Mouse (Mus musculus) spleen, postnatal 14 days (tissue): ENCODE results near the gene Ppm1h.

Source experiments
- DNase-seq, 2 experiments: peaks; one replicate each; pipeline ENCODE4 v3.0.0; 2021 to 2022; ENCODE audit warnings: low spot score in 2 of 2

Ppm1h gene

GRCm38 (mm10) chr10:122966421-122966820 lies 287.9 kb downstream of the Ppm1h start:
- DNase-seq = no peak

- no peak for DNase-seq
Measured at GRCm38 (mm10) chr10:122970188-122970587, 291.6 kb downstream of the Ppm1h start.

- DNase-seq = no peak
Measured at GRCm38 (mm10) chr10:122973241-122973640, 294.7 kb downstream of the Ppm1h start.

GRCm38 (mm10) chr10:122976038-122976437 lies 297.5 kb downstream of the Ppm1h start:
- no peak for DNase-seq

- DNase-seq = no peak
Measured at GRCm38 (mm10) chr10:122979356-122979755, 300.8 kb downstream of the Ppm1h start.

- no peak for DNase-seq
Measured at GRCm38 (mm10) chr10:122980123-122980522, 301.6 kb downstream of the Ppm1h start.

GRCm38 (mm10) chr10:122982909-122983578 lies 304.5 kb downstream of the Ppm1h start:
- DNase-seq = no peak

GRCm38 (mm10) chr10:122983579-122984530 lies 305.3 kb downstream of the Ppm1h start:
- DNase-seq = no peak

- DNase-seq = no peak
Measured at GRCm38 (mm10) chr10:122984531-122985251, 306.1 kb downstream of the Ppm1h start.

- peak; percentile 40 to 59 for DNase-seq
Measured at GRCm38 (mm10) chr10:122985252-122985514, 306.6 kb downstream of the Ppm1h start.

- peak; percentile 63 to 71 for DNase-seq
Measured at GRCm38 (mm10) chr10:122985515-122986319, 307.2 kb downstream of the Ppm1h start.

GRCm38 (mm10) chr10:122986320-122987225 lies 308.0 kb downstream of the Ppm1h start:
- peak; percentile 62 to 64 for DNase-seq

GRCm38 (mm10) chr10:122987671-122988128 lies 309.1 kb downstream of the Ppm1h start:
- peak; percentile 11 to 25 for DNase-seq

- no peak for DNase-seq
Measured at GRCm38 (mm10) chr10:122988372-122988771, 309.8 kb downstream of the Ppm1h start.

GRCm38 (mm10) chr10:122989916-122990315 lies 311.4 kb downstream of the Ppm1h start:
- no peak for DNase-seq

GRCm38 (mm10) chr10:122990606-122991005 lies 312.0 kb downstream of the Ppm1h start:
- no peak for DNase-seq

GRCm38 (mm10) chr10:122991053-122991452 lies 312.5 kb downstream of the Ppm1h start:
- DNase-seq = no peak

GRCm38 (mm10) chr10:122991648-122992047 lies 313.1 kb downstream of the Ppm1h start:
- no peak for DNase-seq

GRCm38 (mm10) chr10:122994402-122995107 lies 316.0 kb downstream of the Ppm1h start:
- DNase-seq = no peak
